Mouse (Mus musculus) embryonic facial prominence, embryonic 11.5 days (tissue): Measurements from ENCODE around the gene Tmem179b. TPM values are rescaled to one million over a fixed set of nuclear protein-coding genes. Genes with fewer than 3 reads are reported as not detected.

Source experiments
- ATAC-seq: fragments of 200-750 bp; cut with Nextera tagmentation; replicated peaks from 2 replicates; pipeline ENCODE4 v1.8.0; 2017; ENCODE audit warnings: low read depth; ENCODE audit not compliant: insufficient number of reproducible peaks, low FRiP score, low TSS enrichment
- DNase-seq: peaks from one replicate; pipeline ENCODE4 v3.0.0-alpha.2; 2015; ENCODE audit warnings: low spot score
- H3K27ac ChIP-seq: fragments of 300-500 bp; sonication (generic); replicated peaks from 2 replicates; pipeline ENCODE4 v1.5.1; 2014; ENCODE audit warnings: mild to moderate bottlenecking, low read depth, low read length, control low read depth
- H3K27me3 ChIP-seq: fragments of 300-500 bp; sonication (generic); 2 replicates; pipeline ENCODE4 v1.6.1; 2014; ENCODE audit warnings: mild to moderate bottlenecking, low read length, moderate library complexity, mixed read lengths; ENCODE audit not compliant: control insufficient read depth, insufficient read depth
- H3K36me3 ChIP-seq: fragments of 300-500 bp; sonication (generic); replicated peaks from 2 replicates; pipeline ENCODE4 v1.6.1; 2014; ENCODE audit warnings: low read depth, mild to moderate bottlenecking, low read length, moderate library complexity, mixed read lengths; ENCODE audit not compliant: control insufficient read depth, insufficient read depth
- H3K4me1 ChIP-seq: fragments of 300-500 bp; sonication (generic); 2 replicates; pipeline ENCODE4 v1.6.1; 2014; ENCODE audit warnings: low read length, mixed read lengths; ENCODE audit not compliant: control insufficient read depth, insufficient read depth
- H3K4me2 ChIP-seq: fragments of 300-500 bp; sonication (generic); 2 replicates; pipeline ENCODE4 v1.6.1; 2014; ENCODE audit warnings: low read depth, mild to moderate bottlenecking, control low read depth, low read length, moderate library complexity
- H3K4me3 ChIP-seq: fragments of 300-500 bp; sonication (generic); 2 replicates; pipeline ENCODE4 v1.5.1; 2014; ENCODE audit warnings: low read depth, low read length, control low read depth
- H3K9ac ChIP-seq: fragments of 300-500 bp; sonication (generic); replicated peaks from 2 replicates; pipeline ENCODE4 v1.6.1; 2014; ENCODE audit warnings: mild to moderate bottlenecking, control low read depth, low read length
- H3K9me3 ChIP-seq: fragments of 300-500 bp; sonication (generic); replicated peaks from 2 replicates; pipeline ENCODE4 v1.6.1; 2016; ENCODE audit warnings: mild to moderate bottlenecking, low read length, inconsistent platforms, mixed read lengths; ENCODE audit not compliant: control insufficient read depth
- WGBS: fragments of 180-500 bp; shearing (Covaris S2); extraction: QIAGEN DNeasy Blood & Tissue Kit; methylation state at CpG from one replicate; pipeline ENCODE4 v1.1.7; 2014; 5-methylcytosine and 5-hydroxymethylcytosine counted together
- polyA plus RNA-seq: library from polyadenylated mRNA; unstranded; fragments of >200 nt; fragmentation: Nextera tagmentation; extraction: Ambion mirVana; gene quantifications from 2 replicates; pipeline ENCODE4 v1.2.1, GENCODE M21; 2014

Tmem179b gene
- polyA plus RNA-seq, 1 experiment from 2014 or later, result 44.8 TPM

- no peak overlapping the region; the same call in 1 of the 2 replicates for H3K4me2 ChIP-seq
- ATAC-seq (no peak), DNase-seq (no peak)
- no peaks in the 10 kb centered on the region; the same call in 1 of the 2 replicates for H3K4me1 ChIP-seq
- H3K36me3 ChIP-seq, result peaks cover 4% of the 10 kb centered on the region; the same call in 1 of the 2 replicates
- no peaks in the 10 kb centered on the region for H3K9me3 ChIP-seq
- H3K27me3 ChIP-seq, result no peaks in the 10 kb centered on the region
- H3K4me3 ChIP-seq, result no peak overlapping the region
- WGBS, result 89% methylated on average over 5 of the region's 5 CpGs
- H3K9ac ChIP-seq, result no peak overlapping the region; the same call in 1 of the 2 replicates
- H3K27ac ChIP-seq, result no peak overlapping the region
Measured at GRCm38 (mm10) chr19:8772996-8773395, 1.3 kb downstream of the Tmem179b start.

GRCm38 (mm10) chr19:8770567-8771270 is 3.5 kb downstream of the Tmem179b start, which contains the start of gene Tmem223:
Gene Tmem223, plus strand, starts transcription at chr19:8770996.
- Histone ChIP-seq H3K9me3 (no peaks in the 10 kb centered on the region), H3K4me3 (peak within 1 kb of the TSS; percentile 74), H3K9ac (peak within 1 kb of the TSS; percentile 96), H3K36me3 (peaks cover 15% of the 10 kb centered on the region), H3K4me1 (no peaks in the 10 kb centered on the region; the same call in 1 of the 2 replicates), H3K27ac (peak within 1 kb of the TSS; percentile 75), H3K27me3 (no peaks in the 10 kb centered on the region), H3K4me2 (peak within 1 kb of the TSS; percentile 56)
- 19% methylated on average over 29 of the region's 29 CpGs for WGBS
- ATAC-seq, result no peak
- DNase-seq, result peak; percentile 80

GRCm38 (mm10) chr19:8765562-8765961 is 8.7 kb downstream of the Tmem179b start:
- no peak overlapping the region for H3K4me3 ChIP-seq
- no peak overlapping the region for H3K27ac ChIP-seq
- no peaks in the 10 kb centered on the region for H3K4me1 ChIP-seq
- DNase-seq, result no peak
- no peaks in the 10 kb centered on the region for H3K9me3 ChIP-seq
- no peak; the same call in 1 of the 2 replicates for ATAC-seq
- H3K27me3 ChIP-seq, result no peaks in the 10 kb centered on the region
- WGBS, result 96% methylated on average over 9 of the region's 9 CpGs
- peaks cover 31% of the 10 kb centered on the region for H3K36me3 ChIP-seq
- H3K9ac ChIP-seq, result no peak overlapping the region
- no peak overlapping the region for H3K4me2 ChIP-seq

- Histone ChIP-seq H3K4me2 (no peak overlapping the region), H3K36me3 (peaks cover 27% of the 10 kb centered on the region), H3K27me3 (no peaks in the 10 kb centered on the region), H3K27ac (no peak overlapping the region), H3K4me3 (no peak overlapping the region), H3K9ac (no peak overlapping the region), H3K9me3 (no peaks in the 10 kb centered on the region), H3K4me1 (no peaks in the 10 kb centered on the region)
- DNase-seq, result no peak
- 95% methylated on average over 4 of the region's 4 CpGs for WGBS
- no peak for ATAC-seq
Measured at GRCm38 (mm10) chr19:8763276-8763675, 11.0 kb downstream of the Tmem179b start.

GRCm38 (mm10) chr19:8760757-8761156 is 13.5 kb downstream of the Tmem179b start:
- Histone ChIP-seq H3K27me3 (no peaks in the 10 kb centered on the region), H3K9me3 (no peaks in the 10 kb centered on the region), H3K4me3 (no peak overlapping the region), H3K4me1 (no peaks in the 10 kb centered on the region), H3K36me3 (peaks cover 17% of the 10 kb centered on the region), H3K27ac (no peak overlapping the region), H3K9ac (no peak overlapping the region), H3K4me2 (no peak overlapping the region)
- WGBS, result 85% methylated on average over 2 of the region's 2 CpGs
- DNase-seq (no peak), ATAC-seq (no peak)

GRCm38 (mm10) chr19:8758899-8759298 is 15.4 kb downstream of the Tmem179b start:
- WGBS, result 83% methylated on average over 2 of the region's 2 CpGs
- DNase-seq, result no peak
- Histone ChIP-seq H3K9ac (no peak overlapping the region), H3K27ac (no peak overlapping the region), H3K4me1 (no peaks in the 10 kb centered on the region), H3K9me3 (no peaks in the 10 kb centered on the region), H3K27me3 (no peaks in the 10 kb centered on the region), H3K4me3 (no peak overlapping the region), H3K36me3 (peaks cover 11% of the 10 kb centered on the region), H3K4me2 (no peak overlapping the region; the same call in 1 of the 2 replicates)
- ATAC-seq, result no peak

- Histone ChIP-seq H3K27ac (peak overlapping the region; percentile 85), H3K9ac (peak overlapping the region; percentile 95), H3K36me3 (peaks cover 7% of the 10 kb centered on the region), H3K4me1 (no peaks in the 10 kb centered on the region), H3K9me3 (no peaks in the 10 kb centered on the region), H3K4me3 (peak overlapping the region; percentile 96), H3K27me3 (no peaks in the 10 kb centered on the region), H3K4me2 (peak overlapping the region; percentile 71)
- ATAC-seq, result no peak
- 7% methylated on average over 14 of the region's 14 CpGs for WGBS
- no peak for DNase-seq
Measured at GRCm38 (mm10) chr19:8757471-8757998, 16.7 kb downstream of the Tmem179b start.
